Mouse (Mus musculus): ENCODE data around the gene Cep57. TPM values are rescaled to one million over a fixed set of nuclear protein-coding genes. Genes with fewer than 3 reads are reported as not detected.

The Cep57 gene
- polyA plus RNA-seq, 1 experiment from 2014 or later = 44.0 TPM

DNA sequence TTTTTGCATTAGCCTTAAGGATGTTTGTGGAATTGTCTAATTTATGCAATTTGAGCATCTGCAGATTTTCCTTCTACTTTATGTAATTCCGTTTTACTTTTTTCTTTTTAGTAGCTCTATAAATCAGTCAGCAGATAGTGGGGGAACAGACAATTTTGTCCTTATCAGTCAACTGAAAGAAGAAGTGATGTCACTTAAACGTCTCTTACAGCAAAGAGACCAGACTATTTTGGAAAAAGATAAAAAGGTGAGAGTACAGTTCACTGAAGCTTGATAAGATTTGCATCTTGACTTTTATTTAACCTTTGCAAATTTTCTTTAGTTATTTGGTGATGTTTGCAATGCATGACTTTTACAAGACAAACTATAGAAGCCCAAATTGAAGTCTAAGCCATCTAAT lies 9.8 kb upstream of the Cep57 start:
- ATAC-seq = no peak
- no peak for DNase-seq (ENCODE audit: low read depth, low spot score)
- H3K27me3 ChIP-seq = no peaks in the 10 kb centered on the region
- TF ChIP-seq CTCF (IDR thresholded peaks at IDR 0.05) = no peak
- in situ Hi-C loops (cut with MboI; ENCODE audit: low pct_unique_long_range_greater_than_20kb) = no loop called here
- ChIA-PET POLR2A (no interaction called here), CTCF (no interaction called here)

DNA sequence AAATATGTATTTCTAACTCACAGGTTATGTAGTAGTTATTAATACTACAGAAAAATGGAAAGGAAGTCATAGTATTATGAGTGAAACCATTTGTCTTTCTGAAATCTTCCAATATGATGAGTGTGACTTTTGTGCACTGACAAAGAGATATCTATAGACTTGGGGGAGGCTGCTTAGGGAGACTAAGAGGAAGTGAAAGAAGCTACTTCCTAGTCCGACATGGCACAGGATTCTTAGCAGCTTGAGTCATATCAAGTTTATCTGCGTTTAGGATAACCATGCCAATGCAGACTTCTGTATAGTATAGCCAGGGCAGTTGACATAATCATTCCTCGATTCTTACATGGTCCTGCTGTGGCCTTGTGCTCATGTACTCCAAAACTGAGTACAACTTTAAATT lies 8.3 kb upstream of the Cep57 start:
- DNase-seq (ENCODE audit: low read depth, low spot score) = no peak
- no peak for TF ChIP-seq CTCF (IDR thresholded peaks at IDR 0.05)
- POLR2A ChIA-PET = no interaction called here

DNA sequence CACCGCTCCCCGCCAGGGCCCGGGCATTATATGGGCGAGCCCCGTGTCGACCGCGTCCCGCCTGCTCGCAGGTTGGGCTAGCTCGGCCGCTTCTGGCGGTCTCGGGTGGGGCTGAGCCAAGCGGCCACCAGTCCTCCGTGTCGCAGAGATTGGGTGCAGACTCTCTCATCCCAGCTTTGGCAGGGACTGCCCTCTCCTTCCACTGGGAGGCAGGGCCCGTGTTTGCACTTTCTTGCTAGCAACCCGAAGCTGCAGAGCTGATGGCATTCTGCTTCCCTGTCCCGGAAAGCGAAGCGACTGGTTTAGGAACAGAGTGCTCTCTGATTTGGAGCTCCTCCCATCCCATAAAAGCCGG lies 1.2 kb upstream of the Cep57 start:
- CTCF ChIA-PET = interaction anchor here (0.6 to 2.0 kb wide), 5 partner anchors 13 to 447 kb away, joined by 3 to 5 read pairs (median 4); partner anchors contain the start of gene Sesn3
- H3K27me3 ChIP-seq = no peaks in the 10 kb centered on the region
- no peak for TF ChIP-seq CTCF (IDR thresholded peaks at IDR 0.05)
- ATAC-seq (peak; percentile 11), DNase-seq (ENCODE audit: low read depth, low spot score) (no peak)
- POLR2A ChIA-PET = interaction anchor here (0.7 to 1.0 kb wide), 5 partner anchors 11 to 236 kb away, joined by 3 to 5 read pairs (median 3); no protein-coding TSS in a partner anchor
- in situ Hi-C loops (cut with MboI; ENCODE audit: low pct_unique_long_range_greater_than_20kb) = no loop called here

More for the DNA sequence above, 8.3 kb upstream of the Cep57 start:
- CTCF ChIA-PET = no interaction called here
- H3K27me3 ChIP-seq = no peaks in the 10 kb centered on the region
- in situ Hi-C loops (cut with MboI; ENCODE audit: low pct_unique_long_range_greater_than_20kb) = no loop called here
- ATAC-seq = no peak

DNA sequence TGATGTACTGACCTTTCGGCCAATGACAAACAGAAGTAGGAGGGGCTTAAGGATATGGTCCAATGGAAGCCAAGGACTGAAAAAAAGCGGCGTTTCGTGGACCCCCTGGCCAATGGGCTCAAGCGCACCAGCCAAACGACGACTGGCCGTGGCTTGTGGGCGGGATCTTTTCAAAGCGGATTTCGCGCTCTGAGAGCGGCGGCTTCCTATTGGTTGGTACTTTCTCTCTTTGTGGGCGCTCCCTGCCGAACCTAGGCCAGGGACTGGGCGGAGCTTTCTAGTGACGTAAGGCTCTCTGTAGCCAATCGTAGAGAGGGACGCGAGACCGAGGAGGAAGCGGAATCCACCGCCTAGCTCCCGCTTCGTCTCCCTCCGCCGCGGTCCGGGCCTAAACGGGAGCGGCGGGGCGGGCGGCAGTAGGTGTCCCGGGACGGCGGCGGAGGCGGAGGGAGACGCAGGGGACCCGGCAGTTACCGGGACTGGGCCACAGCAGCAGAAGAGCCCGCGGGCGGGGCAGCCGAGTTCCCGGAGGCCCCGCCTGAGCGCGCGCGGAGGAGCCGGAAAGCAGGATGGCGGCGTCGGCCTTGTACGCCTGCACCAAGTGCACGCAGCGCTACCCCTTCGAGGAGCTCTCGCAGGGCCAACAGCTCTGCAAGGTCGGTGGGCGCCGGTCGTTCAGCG lies 639 bp upstream of the Cep57 start, which contains the start of gene Fam76b:
Gene Fam76b, plus strand, starts transcription at position 311 of the 681 bp plus-strand sequence.
- ChIA-PET POLR2A (interaction anchor here (0.7 to 1.0 kb wide), 4 partner anchors 12 to 78 kb away, joined by 3 read pairs; no protein-coding TSS in a partner anchor), CTCF (interaction anchor here (0.6 to 2.0 kb wide), 6 partner anchors 14 to 596 kb away, joined by 3 to 5 read pairs (median 4); partner anchors contain the start of gene Sesn3)
- peak; percentile 100 for DNase-seq (ENCODE audit: low read depth, low spot score)
- peak; percentile 83 for ATAC-seq
- no peak for TF ChIP-seq CTCF (IDR thresholded peaks at IDR 0.05)
- H3K27me3 ChIP-seq = no peaks in the 10 kb centered on the region
- in situ Hi-C loops (cut with MboI; ENCODE audit: low pct_unique_long_range_greater_than_20kb) = no loop called here

DNA sequence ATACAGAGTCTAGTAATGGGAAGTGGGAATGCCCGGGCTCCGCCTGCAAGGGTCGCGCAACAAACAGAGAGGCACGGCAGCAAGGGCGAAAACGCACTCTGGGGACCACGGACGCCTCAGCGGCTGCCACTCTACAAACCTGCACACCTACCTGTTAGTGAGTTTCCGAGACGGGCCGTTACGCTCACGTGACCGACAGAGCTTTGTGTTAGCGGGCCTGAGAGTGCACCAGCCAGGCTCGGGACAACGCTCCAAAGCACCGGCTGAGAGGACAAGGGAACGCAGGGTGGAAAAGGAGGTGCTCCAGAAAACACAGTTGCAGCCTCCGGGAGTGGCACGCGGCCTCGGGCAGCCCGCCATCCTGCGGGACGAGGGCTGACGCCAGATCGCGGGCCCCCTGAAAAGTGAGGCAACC lies 509 bp downstream of the Cep57 start:
- DNase-seq (ENCODE audit: low read depth, low spot score) (peak; percentile 7), ATAC-seq (peak; percentile 19)
- no peaks in the 10 kb centered on the region for H3K27me3 ChIP-seq
- CTCF ChIA-PET = interaction anchor here (1.5 kb wide), 1 partner anchor 20 kb away, joined by 5 read pairs; no protein-coding TSS in a partner anchor
- no peak for TF ChIP-seq CTCF (IDR thresholded peaks at IDR 0.05)
- in situ Hi-C loops (cut with MboI; ENCODE audit: low pct_unique_long_range_greater_than_20kb) = no loop called here
- POLR2A ChIA-PET = no interaction called here

DNA sequence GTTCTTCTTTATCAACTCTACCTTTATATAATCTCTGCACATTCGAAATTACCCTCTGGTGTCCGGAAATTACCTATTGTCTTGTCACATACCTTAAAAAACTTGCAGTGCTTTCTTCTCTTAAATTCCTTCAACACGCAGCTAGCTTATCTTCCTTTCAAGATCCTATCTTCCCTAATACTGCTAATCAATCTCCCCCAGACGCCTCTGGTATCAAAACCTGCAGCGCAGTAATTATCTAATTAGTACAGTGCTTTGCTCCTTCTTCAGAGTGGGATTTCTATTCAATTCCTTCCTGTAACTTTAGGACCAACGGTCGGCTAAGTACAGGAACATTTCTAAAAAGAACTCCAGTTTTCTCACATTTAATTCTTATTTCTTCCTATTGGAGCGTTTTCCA lies 1.0 kb downstream of the Cep57 start:
- ATAC-seq (no peak), DNase-seq (ENCODE audit: low read depth, low spot score) (no peak)
- TF ChIP-seq CTCF (IDR thresholded peaks at IDR 0.05) = no peak
- CTCF ChIA-PET = no interaction called here
- no peaks in the 10 kb centered on the region for H3K27me3 ChIP-seq
- POLR2A ChIA-PET = no interaction called here
- in situ Hi-C loops (cut with MboI; ENCODE audit: low pct_unique_long_range_greater_than_20kb) = no loop called here

DNA sequence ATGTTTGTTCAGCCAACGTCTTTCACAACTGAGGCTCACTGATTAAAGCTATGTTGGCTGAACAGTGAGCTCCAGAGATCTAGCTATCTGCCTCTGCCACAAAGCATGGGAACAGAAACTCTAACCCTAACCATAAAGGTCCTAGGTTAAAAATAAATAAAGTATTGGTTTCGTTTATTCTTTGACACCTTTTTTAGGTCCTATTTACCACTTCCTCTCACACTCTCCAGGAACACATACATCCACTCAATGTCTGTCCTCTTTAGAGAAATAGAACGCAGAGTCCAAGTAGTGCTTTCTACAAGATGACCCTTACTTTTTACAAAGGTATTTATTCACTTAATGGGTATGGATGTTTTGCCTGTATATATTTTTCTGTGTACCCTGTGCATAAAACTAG lies 6.1 kb downstream of the Cep57 start:
- no peaks in the 10 kb centered on the region for H3K27me3 ChIP-seq
- DNase-seq (ENCODE audit: low read depth, low spot score) (no peak), ATAC-seq (no peak)
- no peak for TF ChIP-seq CTCF (IDR thresholded peaks at IDR 0.05)
- ChIA-PET POLR2A (no interaction called here), CTCF (interaction anchor here (1.0 to 1.7 kb wide), 3 partner anchors 11 to 68 kb away, joined by 3 to 4 read pairs (median 3); no protein-coding TSS in a partner anchor)
- in situ Hi-C loops (cut with MboI; ENCODE audit: low pct_unique_long_range_greater_than_20kb) = loop anchor here (25.0 kb wide), 1 partner anchor 1492 kb away; the partner anchor contains the start of genes 4931406C07Rik and Taf1d

DNA sequence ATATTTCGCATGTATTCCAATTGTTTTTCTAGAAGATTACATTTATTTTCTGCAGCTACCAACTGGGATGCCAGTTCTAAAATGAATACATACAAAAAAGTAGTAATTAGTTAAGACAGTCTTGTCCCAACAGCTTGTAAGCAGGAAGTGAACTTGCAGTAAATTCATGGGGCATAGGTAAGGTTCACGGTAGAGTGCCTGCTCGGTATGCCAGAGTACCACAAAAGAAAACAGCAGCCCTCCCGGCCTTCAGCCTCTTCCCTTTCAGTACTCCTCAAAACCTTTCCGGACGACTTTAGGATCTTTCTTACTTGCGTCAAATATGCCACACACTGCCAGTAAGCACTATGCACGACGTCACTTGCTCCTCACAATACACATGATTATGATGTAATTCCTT lies 8.5 kb downstream of the Cep57 start:
- CTCF ChIA-PET = interaction anchor here (2.4 kb wide), 1 partner anchor 9 kb away, joined by 12 read pairs; no protein-coding TSS in a partner anchor
- ATAC-seq (peak; percentile 47), DNase-seq (ENCODE audit: low read depth, low spot score) (no peak)
- in situ Hi-C loops (cut with MboI; ENCODE audit: low pct_unique_long_range_greater_than_20kb) = loop anchor here (25.0 kb wide), 1 partner anchor 1494 kb away; the partner anchor contains the start of genes 4931406C07Rik and Taf1d
- H3K27me3 ChIP-seq = no peaks in the 10 kb centered on the region
- TF ChIP-seq CTCF (IDR thresholded peaks at IDR 0.05) = no peak
- POLR2A ChIA-PET = no interaction called here

DNA sequence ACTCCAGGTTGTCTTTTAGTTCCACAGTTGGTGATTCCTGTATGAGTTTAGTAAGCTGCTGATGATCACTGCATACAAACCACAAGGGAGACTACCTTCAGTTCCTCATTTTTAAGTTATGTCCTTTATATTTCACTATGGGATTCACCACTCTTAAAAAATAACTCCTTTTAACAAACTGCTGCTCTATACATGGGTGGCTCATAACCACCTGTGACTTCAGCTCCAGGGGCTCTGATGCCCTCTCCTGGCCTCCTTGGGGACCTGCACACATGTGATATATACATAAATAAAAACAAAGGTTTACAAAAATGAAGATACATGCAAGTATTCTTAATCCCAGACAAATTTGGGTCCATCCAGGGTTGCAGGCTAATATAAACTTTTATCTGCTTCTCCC lies 17.0 kb downstream of the Cep57 start:
- ATAC-seq (no peak), DNase-seq (ENCODE audit: low read depth, low spot score) (no peak)
- POLR2A ChIA-PET = interaction anchor here (0.9 kb wide), 1 partner anchor 11 kb away, joined by 5 read pairs; no protein-coding TSS in a partner anchor
- in situ Hi-C loops (cut with MboI; ENCODE audit: low pct_unique_long_range_greater_than_20kb) = loop anchor here (10.0 to 25.0 kb wide), 2 partner anchors 575 to 1502 kb away; partner anchors contain the start of genes 4931406C07Rik and Taf1d
- CTCF ChIA-PET = interaction anchor here (0.9 to 3.3 kb wide), 8 partner anchors 9 to 578 kb away, joined by 3 to 18 read pairs (median 4); no protein-coding TSS in a partner anchor
- H3K27me3 ChIP-seq = no peaks in the 10 kb centered on the region
- TF ChIP-seq CTCF (IDR thresholded peaks at IDR 0.05) = peak; percentile 71

DNA sequence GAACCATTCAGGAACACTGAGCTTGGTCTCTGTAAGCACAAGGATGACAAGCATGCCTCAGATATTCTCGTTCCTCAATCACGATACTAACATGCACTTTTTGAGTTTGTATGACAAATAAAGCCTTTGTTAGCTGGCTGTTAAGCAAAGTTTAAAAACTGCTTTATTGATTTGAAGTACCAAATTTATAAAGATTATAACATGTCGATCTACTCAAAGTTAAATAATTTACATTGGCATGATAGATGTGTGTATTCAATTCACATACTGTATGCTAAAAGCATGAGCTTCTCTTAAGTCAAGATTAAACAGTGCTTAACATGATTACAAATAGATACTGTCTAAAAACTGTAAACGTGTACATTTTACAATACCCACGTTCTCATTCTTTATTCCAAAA lies 19.2 kb downstream of the Cep57 start:
- ATAC-seq = no peak
- CTCF ChIA-PET = interaction anchor here (3.3 kb wide), 1 partner anchor 10 kb away, joined by 18 read pairs; no protein-coding TSS in a partner anchor
- in situ Hi-C loops (cut with MboI; ENCODE audit: low pct_unique_long_range_greater_than_20kb) = loop anchor here (10.0 to 25.0 kb wide), 2 partner anchors 573 to 1505 kb away; partner anchors contain the start of genes 4931406C07Rik and Taf1d

DNA sequence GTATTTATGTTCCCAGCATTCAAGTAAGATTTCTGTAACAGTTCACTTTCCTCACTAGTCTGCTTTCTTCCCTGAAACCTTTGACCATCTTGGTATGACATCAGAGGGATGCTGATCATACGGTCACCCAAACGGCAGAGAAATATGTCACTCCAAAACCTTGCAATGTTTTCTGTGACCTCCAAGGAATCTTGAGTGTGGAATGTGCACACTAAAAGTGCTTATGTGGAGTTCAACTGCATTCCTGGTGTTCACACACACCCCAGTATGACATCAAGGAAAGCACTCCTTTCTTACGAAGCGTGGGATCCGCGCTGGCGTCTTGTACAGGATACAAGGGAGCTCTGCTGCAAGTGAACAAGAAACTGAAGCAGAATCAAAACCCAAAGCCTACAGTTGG lies 20.1 kb downstream of the Cep57 start:
- POLR2A ChIA-PET = no interaction called here
- in situ Hi-C loops (cut with MboI; ENCODE audit: low pct_unique_long_range_greater_than_20kb) = loop anchor here (10.0 to 25.0 kb wide), 2 partner anchors 572 to 1505 kb away; partner anchors contain the start of genes 4931406C07Rik and Taf1d
- CTCF ChIA-PET = interaction anchor here (3.3 kb wide), 1 partner anchor 10 kb away, joined by 18 read pairs; no protein-coding TSS in a partner anchor
- no peak for ATAC-seq
- no peak for DNase-seq (ENCODE audit: low read depth, low spot score)
- no peak for TF ChIP-seq CTCF (IDR thresholded peaks at IDR 0.05)
- H3K27me3 ChIP-seq = no peaks in the 10 kb centered on the region

More for the DNA sequence above, 19.2 kb downstream of the Cep57 start:
- H3K27me3 ChIP-seq = no peaks in the 10 kb centered on the region
- DNase-seq (ENCODE audit: low read depth, low spot score) = no peak
- POLR2A ChIA-PET = no interaction called here
- no peak for TF ChIP-seq CTCF (IDR thresholded peaks at IDR 0.05)
